Mouse (Mus musculus) frontal cortex, postnatal 10 days (tissue): ENCODE data around the gene Hdgfl2.

Experiments used
- DNase-seq, 2 experiments: peaks; one replicate each; pipeline ENCODE4 v3.0.0; 2022; ENCODE audit warnings: low spot score in 2 of 2, mixed read lengths in 1 of 2

Hdgfl2 gene

GRCm38 (mm10) chr17:56078880-56079795 is at the start of gene Hdgfl2:
TSS of gene Hdgfl2 (plus strand) at chr17:56079634.
- peak; percentile 99 to 100 for DNase-seq

GRCm38 (mm10) chr17:56030238-56030870 is 49.1 kb upstream of the Hdgfl2 start:
- peak in 1 of 2 experiments; percentile 7 for DNase-seq

- peak; percentile 36 to 44 for DNase-seq
Measured at GRCm38 (mm10) chr17:56030919-56031318, 48.5 kb upstream of the Hdgfl2 start.

DNA sequence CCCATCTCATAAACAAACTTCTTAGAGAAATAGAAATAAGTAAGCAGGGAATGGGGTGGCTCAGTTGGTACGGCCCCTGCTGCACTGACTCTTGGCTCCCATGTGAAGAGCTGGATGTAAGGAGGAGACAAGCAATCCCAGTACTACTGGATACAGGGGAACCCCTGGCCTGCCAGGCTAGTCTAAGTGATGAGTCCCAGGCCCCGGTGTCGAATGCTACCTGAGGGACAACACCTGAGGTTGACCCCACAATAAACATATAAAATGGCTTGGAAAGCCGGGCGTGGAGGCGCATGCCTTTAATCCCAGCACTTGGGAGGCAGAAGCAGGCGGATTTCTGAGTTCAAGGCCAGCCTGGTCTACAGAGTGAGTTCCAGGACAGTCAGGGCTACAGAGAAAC is 48.0 kb upstream of the Hdgfl2 start:
- DNase-seq = no peak

DNA sequence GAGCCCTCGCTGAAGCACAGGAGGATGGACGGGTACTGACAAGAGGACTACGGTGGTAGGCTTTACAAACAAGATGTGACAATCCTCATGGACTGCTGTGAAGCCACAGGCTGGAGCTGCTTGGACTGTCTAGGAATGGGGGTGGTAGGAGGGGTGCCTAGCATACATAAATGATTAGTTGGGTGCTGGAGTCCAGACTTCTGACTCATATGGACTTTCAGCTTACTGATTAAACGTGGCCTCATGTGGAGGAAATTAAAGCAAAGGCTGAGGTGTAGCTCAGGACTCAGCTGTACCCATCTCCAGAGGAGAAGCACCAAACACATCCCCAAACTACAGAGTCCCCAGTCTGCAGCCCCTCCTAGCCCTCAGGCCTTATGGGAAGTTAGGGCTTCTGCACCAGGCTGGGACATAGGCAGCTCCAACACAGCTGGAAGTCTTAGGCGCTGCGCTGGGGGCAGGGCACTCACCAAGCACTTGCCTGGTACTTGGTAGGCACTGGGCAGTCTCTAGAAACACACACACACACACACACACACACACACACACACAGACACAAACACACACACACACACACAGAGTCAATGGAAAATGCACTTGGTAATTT is 47.2 kb upstream of the Hdgfl2 start:
- no peak for DNase-seq

DNA sequence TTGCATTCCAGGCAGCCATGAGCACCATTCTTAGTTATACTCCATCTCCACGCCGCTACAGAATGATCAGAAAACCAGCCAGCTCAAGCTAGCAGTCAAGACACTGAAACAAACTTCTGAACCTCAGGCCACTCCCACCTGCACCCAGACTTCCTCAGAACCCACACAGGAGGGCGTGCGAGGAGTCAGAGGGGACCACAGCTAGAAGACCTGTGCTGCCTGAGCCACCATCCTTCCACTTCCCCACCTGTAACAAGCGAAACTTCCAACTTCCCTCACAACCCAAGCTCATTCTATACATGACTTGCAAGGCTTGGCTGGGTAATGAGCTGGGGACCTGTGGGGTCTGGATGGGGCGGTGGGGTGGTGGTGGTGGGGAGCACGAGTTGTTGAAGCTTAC is 46.6 kb upstream of the Hdgfl2 start:
- no peak for DNase-seq

- DNase-seq = no peak
Measured at GRCm38 (mm10) chr17:56034040-56034725, 45.3 kb upstream of the Hdgfl2 start.

DNA sequence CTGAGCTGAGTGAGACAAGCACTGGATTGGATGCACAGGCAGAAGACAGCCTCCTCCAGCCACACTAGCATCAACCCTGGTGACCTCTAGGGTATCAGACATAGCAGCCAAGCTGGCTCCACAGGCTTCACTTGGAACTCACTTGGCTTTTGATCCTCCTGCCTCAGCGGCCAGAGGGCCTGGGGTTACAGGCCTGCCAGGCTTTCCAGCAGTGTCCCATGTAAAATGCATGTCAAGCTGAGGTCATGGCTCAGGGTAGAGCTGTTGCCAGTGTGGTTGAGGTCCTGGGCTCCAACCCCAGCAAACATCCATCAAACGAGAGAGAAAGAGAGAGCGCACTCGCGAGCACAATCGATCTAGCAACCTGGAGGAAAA is 44.7 kb upstream of the Hdgfl2 start:
- DNase-seq = no peak

- no peak for DNase-seq
Measured at GRCm38 (mm10) chr17:56035216-56035615, 44.2 kb upstream of the Hdgfl2 start.

- DNase-seq = peak; percentile 98 to 99
Measured at GRCm38 (mm10) chr17:56036176-56036900, 43.1 kb upstream of the Hdgfl2 start, which contains the start of gene Sh3gl1. TSS of gene Sh3gl1 (minus strand) at chr17:56036635.

DNA sequence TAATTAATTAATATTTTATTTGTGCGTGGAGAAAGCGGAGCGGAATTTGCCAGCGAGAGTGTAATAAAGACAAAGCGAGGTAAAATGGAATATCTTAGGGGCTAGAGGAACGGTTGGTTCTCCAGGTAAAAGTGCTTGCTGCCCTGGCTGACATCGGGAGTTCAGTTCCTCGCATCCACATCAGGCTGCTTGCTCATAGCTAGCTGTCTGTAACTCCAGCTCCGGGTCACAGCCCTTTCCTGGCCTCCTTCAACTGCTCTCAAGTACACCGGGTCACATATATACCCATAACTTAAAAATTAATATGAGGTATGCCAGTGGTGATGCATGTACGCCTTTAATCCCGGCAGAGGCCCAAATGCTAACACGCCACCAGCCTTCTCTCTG is 42.5 kb upstream of the Hdgfl2 start:
- DNase-seq = peak in 1 of 2 experiments; percentile 38

DNA sequence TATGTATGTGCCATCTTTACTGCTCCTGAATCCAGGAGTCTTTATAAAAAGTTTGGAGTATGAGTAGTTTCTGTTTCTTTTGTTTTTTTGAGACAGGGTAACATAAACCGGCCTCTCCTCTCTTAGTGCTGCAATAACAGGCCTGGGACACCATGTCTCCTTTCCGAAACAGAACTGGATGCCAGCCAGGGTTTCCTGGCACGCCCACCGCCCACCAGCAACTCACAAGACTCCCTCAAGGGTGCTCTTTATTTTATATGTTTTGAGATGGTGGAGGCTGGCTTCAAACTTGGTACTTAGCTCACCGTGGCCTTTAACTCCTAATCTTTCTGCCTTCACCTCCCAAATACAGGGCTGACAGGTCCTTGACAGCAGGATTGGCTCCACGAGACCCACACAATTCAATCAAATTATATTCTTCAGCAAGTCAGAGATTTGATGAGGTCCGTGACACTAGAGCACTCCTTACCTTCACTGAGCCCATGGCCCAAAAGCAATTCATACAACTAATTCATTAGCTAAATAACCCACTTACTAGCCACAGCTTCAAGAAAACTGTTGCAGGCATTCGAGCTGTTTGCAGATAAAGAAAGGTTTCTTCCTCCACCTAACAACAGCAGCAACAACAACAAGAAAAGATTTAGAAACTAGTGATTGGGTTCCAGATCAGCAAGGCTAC is 40.7 kb upstream of the Hdgfl2 start:
- DNase-seq = no peak

GRCm38 (mm10) chr17:56039345-56039744 is 40.1 kb upstream of the Hdgfl2 start:
- no peak for DNase-seq

GRCm38 (mm10) chr17:56040030-56040856 is 39.2 kb upstream of the Hdgfl2 start, which contains the start of gene Chaf1a:
TSS of gene Chaf1a (plus strand) at chr17:56040439.
- peak; percentile 97 to 98 for DNase-seq

- DNase-seq = no peak
Measured at GRCm38 (mm10) chr17:56040857-56041163, 38.6 kb upstream of the Hdgfl2 start.

DNA sequence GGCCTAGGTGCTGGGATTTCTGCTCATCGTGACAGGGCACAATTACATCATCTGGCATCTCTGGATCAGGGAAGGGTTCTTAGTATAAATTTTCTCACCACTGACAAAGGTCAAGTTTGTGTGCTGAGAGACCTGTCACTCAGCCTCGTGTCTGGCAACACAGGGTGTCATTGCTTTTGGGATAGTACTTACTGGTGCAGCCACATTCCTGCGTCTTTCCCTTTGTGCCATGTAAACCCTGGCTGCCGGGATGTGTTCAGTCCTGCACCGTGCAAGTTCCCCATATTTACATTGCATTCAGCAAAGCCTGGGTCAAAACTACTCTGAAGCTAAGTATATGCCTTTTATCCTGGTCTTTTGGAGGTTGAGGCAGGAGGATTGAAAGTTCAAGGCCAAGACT is 28.1 kb upstream of the Hdgfl2 start:
- DNase-seq = no peak

DNA sequence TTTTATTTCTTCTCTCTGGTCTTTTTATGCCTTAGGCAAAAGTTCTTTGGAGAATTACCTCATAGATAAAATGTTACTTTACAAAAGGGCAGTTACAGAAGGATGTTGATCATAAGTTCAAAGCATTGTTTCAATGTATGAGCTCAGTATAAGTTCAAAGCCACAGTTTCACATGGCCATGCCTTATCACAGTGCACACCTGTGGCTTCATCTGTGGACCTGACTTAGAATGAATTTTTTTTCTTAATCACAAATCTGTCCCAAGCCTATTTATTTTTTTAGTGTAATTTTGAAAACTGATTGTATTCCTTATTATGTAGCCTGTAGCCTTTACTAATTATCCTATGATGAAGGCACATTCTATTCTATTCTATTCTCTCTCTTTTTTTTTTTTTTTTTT is 24.5 kb upstream of the Hdgfl2 start:
- no peak for DNase-seq

- no peak for DNase-seq
Measured at GRCm38 (mm10) chr17:56055945-56056678, 23.3 kb upstream of the Hdgfl2 start.
